Mouse (Mus musculus): Measurements from ENCODE around the gene Cstad. TPM values are rescaled to one million over a fixed set of nuclear protein-coding genes. Genes with fewer than 3 reads are reported as not detected.

Cstad gene
- total RNA-seq, 1 experiment = 0.54 TPM

GRCm38 (mm10) chr2:30646833-30647232, 52.0 kb downstream of the Cstad start:
- Histone ChIP-seq H3K27ac (ENCODE audit: insufficient read depth, low read depth, low read length, poor library complexity, severe bottlenecking) (no peak overlapping the region), H3K9ac (ENCODE audit: insufficient read depth, low read depth, low read length, poor library complexity, severe bottlenecking) (no peak overlapping the region), H3K4me3 (ENCODE audit: insufficient read depth in 1 of 2, low read depth in 1 of 2, low read length in 2 of 2, poor library complexity in 1 of 2, severe bottlenecking in 1 of 2) (no peak overlapping the region), H3K4me1 (ENCODE audit: control insufficient read depth in 2 of 2, insufficient read depth in 2 of 2, low read length in 2 of 2, poor library complexity in 1 of 2) (peaks cover 0 to 9% of the 10 kb centered on the region in 2 experiments; a peak in 1 of 4 replicates), H3K36me3 (ENCODE audit: control insufficient read depth, insufficient read depth, low read length, poor library complexity, severe bottlenecking) (no peaks in the 10 kb centered on the region), H3K9me3 (ENCODE audit: control insufficient read depth, insufficient read depth, low read depth, low read length) (no peaks in the 10 kb centered on the region)
- in situ Hi-C loops (cut with MboI; ENCODE audit: low sequenced_read_pairs in 2 of 2, unreplicated experiment in 2 of 2) = no loop called here
- no peak for TF ChIP-seq ZNF384 (IDR thresholded peaks at IDR 0.05; ENCODE audit: low read depth, low read length)
- TF ChIP-seq CHD2 (IDR thresholded peaks at IDR 0.05; ENCODE audit: low read depth, low read length) = no peak
- no peak for TF ChIP-seq MAFK (IDR thresholded peaks at IDR 0.05; ENCODE audit: insufficient read depth, low read depth, low read length)
- TF ChIP-seq ZC3H11A (IDR thresholded peaks at IDR 0.05; ENCODE audit: borderline replicate concordance, low read depth, low read length) = no peak
- no peak for TF ChIP-seq HCFC1 (IDR thresholded peaks at IDR 0.05; ENCODE audit: borderline replicate concordance, insufficient read depth, low read length)
- DNase-seq (ENCODE audit: low read depth, low spot score) = no peak

GRCm38 (mm10) chr2:30647303-30647881, 52.6 kb downstream of the Cstad start:
- H3K27ac ChIP-seq (ENCODE audit: insufficient read depth, low read depth, low read length, poor library complexity, severe bottlenecking) = no peak overlapping the region
- TF ChIP-seq MAFK (IDR thresholded peaks at IDR 0.05; ENCODE audit: insufficient read depth, low read depth, low read length) (no peak), CHD2 (IDR thresholded peaks at IDR 0.05; ENCODE audit: low read depth, low read length) (no peak), ZNF384 (IDR thresholded peaks at IDR 0.05; ENCODE audit: low read depth, low read length) (no peak), ZC3H11A (IDR thresholded peaks at IDR 0.05; ENCODE audit: borderline replicate concordance, low read depth, low read length) (no peak), HCFC1 (IDR thresholded peaks at IDR 0.05; ENCODE audit: borderline replicate concordance, insufficient read depth, low read length) (no peak)
- H3K9ac ChIP-seq (ENCODE audit: insufficient read depth, low read depth, low read length, poor library complexity, severe bottlenecking) = no peak overlapping the region
- no peaks in the 10 kb centered on the region for H3K36me3 ChIP-seq (ENCODE audit: control insufficient read depth, insufficient read depth, low read length, poor library complexity, severe bottlenecking)
- H3K4me3 ChIP-seq (ENCODE audit: insufficient read depth in 1 of 2, low read depth in 1 of 2, low read length in 2 of 2, poor library complexity in 1 of 2, severe bottlenecking in 1 of 2) = no peak overlapping the region
- DNase-seq (ENCODE audit: low read depth, low spot score) = no peak
- H3K4me1 ChIP-seq (ENCODE audit: control insufficient read depth in 2 of 2, insufficient read depth in 2 of 2, low read length in 2 of 2, poor library complexity in 1 of 2) = peaks cover 0 to 12% of the 10 kb centered on the region in 2 experiments; a peak in 2 of 4 replicates
- no peaks in the 10 kb centered on the region for H3K9me3 ChIP-seq (ENCODE audit: control insufficient read depth, insufficient read depth, low read depth, low read length)
- in situ Hi-C loops (cut with MboI; ENCODE audit: low sequenced_read_pairs in 2 of 2, unreplicated experiment in 2 of 2) = no loop called here

- Histone ChIP-seq H3K9me3 (ENCODE audit: control insufficient read depth, insufficient read depth, low read depth, low read length) (no peaks in the 10 kb centered on the region), H3K27ac (ENCODE audit: insufficient read depth, low read depth, low read length, poor library complexity, severe bottlenecking) (no peak overlapping the region), H3K4me3 (ENCODE audit: insufficient read depth in 1 of 2, low read depth in 1 of 2, low read length in 2 of 2, poor library complexity in 1 of 2, severe bottlenecking in 1 of 2) (no peak overlapping the region), H3K4me1 (ENCODE audit: control insufficient read depth in 2 of 2, insufficient read depth in 2 of 2, low read length in 2 of 2, poor library complexity in 1 of 2) (peaks cover 0 to 18% of the 10 kb centered on the region in 2 experiments; a peak in 2 of 4 replicates), H3K36me3 (ENCODE audit: control insufficient read depth, insufficient read depth, low read length, poor library complexity, severe bottlenecking) (no peaks in the 10 kb centered on the region), H3K9ac (ENCODE audit: insufficient read depth, low read depth, low read length, poor library complexity, severe bottlenecking) (no peak overlapping the region)
- DNase-seq (ENCODE audit: low read depth, low spot score) = no peak
- TF ChIP-seq CHD2 (IDR thresholded peaks at IDR 0.05; ENCODE audit: low read depth, low read length) (no peak), ZNF384 (IDR thresholded peaks at IDR 0.05; ENCODE audit: low read depth, low read length) (no peak), HCFC1 (IDR thresholded peaks at IDR 0.05; ENCODE audit: borderline replicate concordance, insufficient read depth, low read length) (no peak), MAFK (IDR thresholded peaks at IDR 0.05; ENCODE audit: insufficient read depth, low read depth, low read length) (no peak), ZC3H11A (IDR thresholded peaks at IDR 0.05; ENCODE audit: borderline replicate concordance, low read depth, low read length) (no peak)
- in situ Hi-C loops (cut with MboI; ENCODE audit: low sequenced_read_pairs in 2 of 2, unreplicated experiment in 2 of 2) = no loop called here
These were observed 53.1 kb downstream of the Cstad start for GRCm38 (mm10) chr2:30647882-30648494.

- Histone ChIP-seq H3K9ac (ENCODE audit: insufficient read depth, low read depth, low read length, poor library complexity, severe bottlenecking) (no peak overlapping the region), H3K36me3 (ENCODE audit: control insufficient read depth, insufficient read depth, low read length, poor library complexity, severe bottlenecking) (no peaks in the 10 kb centered on the region), H3K4me3 (ENCODE audit: insufficient read depth in 1 of 2, low read depth in 1 of 2, low read length in 2 of 2, poor library complexity in 1 of 2, severe bottlenecking in 1 of 2) (no peak overlapping the region), H3K9me3 (ENCODE audit: control insufficient read depth, insufficient read depth, low read depth, low read length) (no peaks in the 10 kb centered on the region), H3K27ac (ENCODE audit: insufficient read depth, low read depth, low read length, poor library complexity, severe bottlenecking) (no peak overlapping the region), H3K4me1 (ENCODE audit: control insufficient read depth in 2 of 2, insufficient read depth in 2 of 2, low read length in 2 of 2, poor library complexity in 1 of 2) (peaks cover 0 to 18% of the 10 kb centered on the region in 2 experiments; a peak in 2 of 4 replicates)
- in situ Hi-C loops (cut with MboI; ENCODE audit: low sequenced_read_pairs in 2 of 2, unreplicated experiment in 2 of 2) = no loop called here
- TF ChIP-seq MAFK (IDR thresholded peaks at IDR 0.05; ENCODE audit: insufficient read depth, low read depth, low read length) (no peak), ZNF384 (IDR thresholded peaks at IDR 0.05; ENCODE audit: low read depth, low read length) (no peak), ZC3H11A (IDR thresholded peaks at IDR 0.05; ENCODE audit: borderline replicate concordance, low read depth, low read length) (no peak), CHD2 (IDR thresholded peaks at IDR 0.05; ENCODE audit: low read depth, low read length) (no peak), HCFC1 (IDR thresholded peaks at IDR 0.05; ENCODE audit: borderline replicate concordance, insufficient read depth, low read length) (no peak)
- no peak for DNase-seq (ENCODE audit: low read depth, low spot score)
These were observed 55.4 kb downstream of the Cstad start for GRCm38 (mm10) chr2:30650249-30650648.

Data from ES-E14 (cell line).